10 mouse cellular contexts compared by ENCODE assay signal in genomic region chr4:137882663-137883062, GRCm38 (mm10). TPM values are rescaled to one million over a fixed set of nuclear protein-coding genes. Genes with fewer than 3 reads are reported as not detected.
DNase-seq lines count a peak whose midpoint lies in the region; ATAC-seq and TF ChIP-seq lines count a peak whose summit lies in the region.
"Had no signal": no experiment of that assay in that cellular context is flagged by ENCODE, and none has a peak within 500 bp of the region (broad histone marks: within the 10 kb centered on the region; RNA-seq: fewer than 3 reads in every experiment).

No protein-coding gene starts in this region.

- 0 out of 2 replicates have a peak overlapping the region, but pooled peaks have one; percentile 54 for H3K4me2 ChIP-seq in liver, postnatal 0 days (ENCODE audit: low read depth, low read length)
- no peak overlapping the region for H3K4me2 ChIP-seq in liver, embryonic 11.5 days
- no peak overlapping the region for H3K4me2 ChIP-seq in limb, embryonic 15.5 days
- no peak overlapping the region for H3K4me2 ChIP-seq in forebrain, embryonic 14.5 days (ENCODE audit: low read length)

- 0 out of 2 replicates have a peak overlapping the region, but pooled peaks have one; percentile 41 for H3K27ac ChIP-seq in liver, postnatal 0 days (ENCODE audit: low read depth)
- H3K27ac ChIP-seq in liver, embryonic 11.5 days (ENCODE audit: low read depth, low read length), result no peak overlapping the region
- no peak overlapping the region for H3K27ac ChIP-seq in heart, adult 2 months
- peak overlapping the region; percentile 60 for H3K27ac ChIP-seq in limb, embryonic 15.5 days
- no peak overlapping the region for H3K27ac ChIP-seq in forebrain, embryonic 14.5 days (ENCODE audit: low read depth, low read length)

- no peaks in the 10 kb centered on the region for H3K79me2 ChIP-seq in heart, adult 2 months (replicated peaks; ENCODE audit: control insufficient read depth, insufficient read depth, low read length)

- ATAC-seq in liver, postnatal 0 days, result no peak
- no peak for ATAC-seq in liver, embryonic 11.5 days (replicated peaks; ENCODE audit: low FRiP score)
- no peak for ATAC-seq in limb, embryonic 15.5 days (ENCODE audit: insufficient number of reproducible peaks, low FRiP score, low TSS enrichment, low read depth)
- no peak for ATAC-seq in forebrain, embryonic 14.5 days

- intact Hi-C loops in heart, adult 2 months (cut with DNase I), result no loop called here

- no peaks in the 10 kb centered on the region; the same call in 1 of the 2 replicates for H3K36me3 ChIP-seq in liver, postnatal 0 days (replicated peaks; ENCODE audit: insufficient read depth, low read length)
- H3K36me3 ChIP-seq in liver, embryonic 11.5 days (ENCODE audit: control insufficient read depth, insufficient read depth, low read length), result no peaks in the 10 kb centered on the region
- H3K36me3 ChIP-seq in heart, adult 2 months (ENCODE audit: control insufficient read depth, insufficient read depth, low read length), result no peaks in the 10 kb centered on the region
- H3K36me3 ChIP-seq in limb, embryonic 15.5 days, result 0 out of 2 replicates have a peak, but pooled peaks cover 2% of the 10 kb centered on the region
- H3K36me3 ChIP-seq in forebrain, embryonic 14.5 days (ENCODE audit: control insufficient read depth, insufficient read depth, low read length), result no peaks in the 10 kb centered on the region

- peak; percentile 43 for DNase-seq in liver, postnatal 0 days
- DNase-seq in liver, embryonic 11.5 days (ENCODE audit: low spot score), result no peak
- DNase-seq in Muller cell, postnatal 12 days (ENCODE audit: inconsistent ontology term), result peak; percentile 61
- DNase-seq in heart, adult 2 months, result peak; percentile 59 to 70
- no peak for DNase-seq in cerebellum, postnatal 36 days
- no peak for DNase-seq in T-cell, adult 2 months (ENCODE audit: low spot score)
- DNase-seq in forebrain, embryonic 14.5 days (ENCODE audit: low spot score), result no peak
- DNase-seq: kidney, adult 9 months; liver had no signal

- TF ChIP-seq EP300 in liver, postnatal 0 days (IDR thresholded peaks at IDR 0.05; ENCODE audit: low read depth), result no peak
- TF ChIP-seq EP300 in heart, adult 2 months (IDR thresholded peaks at IDR 0.05; ENCODE audit: insufficient read depth, low read depth, low read length), result no peak

- no peaks in the 10 kb centered on the region for H3K27me3 ChIP-seq in liver, postnatal 0 days (ENCODE audit: insufficient read depth, low read length)
- no peaks in the 10 kb centered on the region for H3K27me3 ChIP-seq in liver, embryonic 11.5 days (replicated peaks; ENCODE audit: control insufficient read depth, insufficient read depth, low read length)
- H3K27me3 ChIP-seq in heart, adult 2 months (ENCODE audit: control insufficient read depth, insufficient read depth, low read length), result no peaks in the 10 kb centered on the region
- no peaks in the 10 kb centered on the region for H3K27me3 ChIP-seq in limb, embryonic 15.5 days
- no peaks in the 10 kb centered on the region for H3K27me3 ChIP-seq in forebrain, embryonic 14.5 days (replicated peaks; ENCODE audit: control insufficient read depth, insufficient read depth, low read length)

- TF ChIP-seq CTCF in liver, postnatal 0 days (IDR thresholded peaks at IDR 0.05; ENCODE audit: low read depth), result no peak
- TF ChIP-seq CTCF in heart, adult 2 months (IDR thresholded peaks at IDR 0.05), result no peak

- H3K4me1 ChIP-seq in liver, postnatal 0 days (ENCODE audit: insufficient read depth), result peaks cover 20% of the 10 kb centered on the region
- peaks cover 21% of the 10 kb centered on the region for H3K4me1 ChIP-seq in liver, embryonic 11.5 days (replicated peaks; ENCODE audit: control insufficient read depth, insufficient read depth, low read length)
- no peaks in the 10 kb centered on the region for H3K4me1 ChIP-seq in heart, adult 2 months (ENCODE audit: control insufficient read depth, insufficient read depth, low read length)
- H3K4me1 ChIP-seq in limb, embryonic 15.5 days, result peaks cover 35% of the 10 kb centered on the region
- H3K4me1 ChIP-seq in forebrain, embryonic 14.5 days (ENCODE audit: control insufficient read depth, insufficient read depth, low read length), result no peaks in the 10 kb centered on the region

- no peaks in the 10 kb centered on the region for H3K9me3 ChIP-seq in liver, postnatal 0 days (ENCODE audit: low read length)
- H3K9me3 ChIP-seq in liver, embryonic 11.5 days (ENCODE audit: control insufficient read depth, low read length), result no peaks in the 10 kb centered on the region
- H3K9me3 ChIP-seq in limb, embryonic 15.5 days, result no peaks in the 10 kb centered on the region
- no peaks in the 10 kb centered on the region for H3K9me3 ChIP-seq in forebrain, embryonic 14.5 days (replicated peaks; ENCODE audit: control insufficient read depth, low read length)

- no peak overlapping the region for H3K9ac ChIP-seq in liver, postnatal 0 days (replicated peaks)
- H3K9ac ChIP-seq in liver, embryonic 11.5 days (ENCODE audit: low read depth, low read length), result no peak overlapping the region
- no peak overlapping the region for H3K9ac ChIP-seq in heart, adult 2 months (ENCODE audit: low read depth, low read length)
- H3K9ac ChIP-seq in limb, embryonic 15.5 days, result no peak overlapping the region
- no peak overlapping the region for H3K9ac ChIP-seq in forebrain, embryonic 14.5 days (ENCODE audit: low read length)

- TF ChIP-seq POLR2A in heart, adult 2 months (IDR thresholded peaks at IDR 0.05; ENCODE audit: insufficient read depth, low read depth, low read length), result no peak

- no peak overlapping the region for H3K4me3 ChIP-seq in liver, postnatal 0 days (ENCODE audit: low read depth, low read length)
- no peak overlapping the region for H3K4me3 ChIP-seq in liver, embryonic 11.5 days (ENCODE audit: low read depth, low read length)
- H3K4me3 ChIP-seq in heart, adult 2 months, result no peak overlapping the region
- no peak overlapping the region for H3K4me3 ChIP-seq in limb, embryonic 15.5 days
- no peak overlapping the region for H3K4me3 ChIP-seq in forebrain, embryonic 14.5 days (ENCODE audit: low read depth, low read length)

- 79% methylated on average over 9 of the region's 9 CpGs for WGBS in liver, postnatal 0 days (ENCODE audit: insufficient replicate concordance)
- WGBS in liver, embryonic 11.5 days, result 85% methylated on average over 9 of the region's 9 CpGs
- 60% methylated on average over 9 of the region's 9 CpGs for WGBS in heart, adult 2 months
- WGBS in limb, embryonic 15.5 days, result 45% methylated on average over 9 of the region's 9 CpGs
- WGBS in forebrain, embryonic 14.5 days, result 75% methylated on average over 9 of the region's 9 CpGs

RNA-seq across cellular contexts. Expression of gene Ece1, which starts 20.6 kb away (rescaled TPM):
- 32.9 and 35.7 TPM in 2 replicates for polyA plus RNA-seq in liver, postnatal 0 days (2015; fragmentation: Nextera tagmentation; extraction: Ambion mirVana)
- 51.9 and 61.4 TPM in 2 replicates for polyA plus RNA-seq in liver, embryonic 11.5 days (2014; fragmentation: Nextera tagmentation; extraction: Ambion mirVana)
- 100 to 1,000 TPM; 102 to 120 TPM for total RNA-seq in heart, adult 2 months (2021)
- polyA plus RNA-seq in heart, adult 2 months (2012; rRNA removed), result 23.3 and 27.3 TPM in 2 replicates
- polyA plus RNA-seq in limb, embryonic 15.5 days (2015; fragmentation: Nextera tagmentation; extraction: Ambion mirVana), result 39.0 and 52.5 TPM in 2 replicates
- 9.1 and 12.0 TPM in 2 replicates for polyA plus RNA-seq in forebrain, embryonic 14.5 days (2014; fragmentation: Nextera tagmentation; extraction: Ambion mirVana)

Comparison
In these comparisons a context has a peak if more than half of its experiments do, and no peak if none do; other contexts are left out.
1. DNase-seq: peak in liver, postnatal 0 days (single experiment), Muller cell, postnatal 12 days (single experiment) and heart, adult 2 months (2 of 2); none in liver, embryonic 11.5 days (single experiment), cerebellum, postnatal 36 days (0 of 2), T-cell, adult 2 months (single experiment) and forebrain, embryonic 14.5 days (single experiment).
2. H3K27ac ChIP-seq: peak in liver, postnatal 0 days (single experiment) and limb, embryonic 15.5 days (single experiment); none in liver, embryonic 11.5 days (single experiment), heart, adult 2 months (single experiment) and forebrain, embryonic 14.5 days (single experiment).